In genomic region chr8:92066435-92066834, GRCm38 (mm10) we compare ENCODE assay signal across 16 mouse cellular contexts.
DNase-seq lines count a peak whose midpoint lies in the region; ATAC-seq and TF ChIP-seq lines count a peak whose summit lies in the region.
"Had no signal": no experiment of that assay in that cellular context is flagged by ENCODE, and none has a peak within 500 bp of the region (broad histone marks: within the 10 kb centered on the region; RNA-seq: fewer than 3 reads in every experiment).

No protein-coding gene starts in this region.

- peak; percentile 54 to 71 for DNase-seq in cerebellum, postnatal 10 days
- DNase-seq in cerebellum, adult 2 months, result no peak
- no peak for DNase-seq in midbrain, embryonic 10.5 days (ENCODE audit: low spot score)
- no peak for DNase-seq in midbrain, embryonic 11.5 days (ENCODE audit: low spot score, missing footprints)
- peak; percentile 50 for DNase-seq in hindbrain, postnatal 0 days (ENCODE audit: low spot score)
- DNase-seq in retina, postnatal 1 day, result peak; percentile 63
- DNase-seq in adrenal gland, postnatal 14 days, result no peak
- DNase-seq in thymus, postnatal 25 days, result no peak
- DNase-seq: cerebellum, postnatal 25 days; heart, adult 18-20 months; kidney, postnatal 14 days had no signal

- ATAC-seq in midbrain, embryonic 11.5 days (ENCODE audit: low FRiP score), result no peak
- ATAC-seq in hindbrain, postnatal 0 days, result peak; percentile 53; the same call in 1 of the 2 replicates
- ATAC-seq: liver, embryonic 12.5 days had no signal

- H3K27ac ChIP-seq in cerebellum, adult 2 months (ENCODE audit: insufficient read depth, low read length), result no peak overlapping the region
- H3K27ac ChIP-seq in midbrain, embryonic 10.5 days (replicated peaks), result peak overlapping the region; percentile 77
- H3K27ac ChIP-seq in midbrain, embryonic 11.5 days (ENCODE audit: low read depth, low read length), result no peak overlapping the region; the same call in 1 of the 2 replicates
- no peak overlapping the region for H3K27ac ChIP-seq in hindbrain, postnatal 0 days
- H3K27ac ChIP-seq: intestine, embryonic 15.5 days; liver, embryonic 12.5 days; macrophage had no signal

- no peak for TF ChIP-seq CTCF in cerebellum, adult 2 months (IDR thresholded peaks at IDR 0.05; ENCODE audit: borderline replicate concordance, insufficient read depth, low read depth, low read length)
- TF ChIP-seq CTCF in hindbrain, postnatal 0 days (IDR thresholded peaks at IDR 0.05; ENCODE audit: low read depth), result no peak

- no peak overlapping the region for H3K4me2 ChIP-seq in midbrain, embryonic 11.5 days
- H3K4me2 ChIP-seq in hindbrain, postnatal 0 days (ENCODE audit: low read depth, low read length), result no peak overlapping the region
- H3K4me2 ChIP-seq: intestine, embryonic 15.5 days; liver, embryonic 12.5 days had no signal

- no peaks in the 10 kb centered on the region for H3K36me3 ChIP-seq in midbrain, embryonic 10.5 days
- no peaks in the 10 kb centered on the region for H3K36me3 ChIP-seq in midbrain, embryonic 11.5 days (ENCODE audit: control insufficient read depth, insufficient read depth, low read length)
- no peaks in the 10 kb centered on the region for H3K36me3 ChIP-seq in hindbrain, postnatal 0 days (ENCODE audit: insufficient read depth, low read length)
- H3K36me3 ChIP-seq: intestine, embryonic 15.5 days; liver, embryonic 12.5 days had no signal

- H3K27me3 ChIP-seq in cerebellum, adult 2 months (ENCODE audit: control insufficient read depth, insufficient read depth, low read length), result peaks cover 2% of the 10 kb centered on the region; the same call in 1 of the 2 replicates
- H3K27me3 ChIP-seq in midbrain, embryonic 10.5 days (ENCODE audit: low read depth, poor library complexity, severe bottlenecking), result peaks cover 98% of the 10 kb centered on the region
- H3K27me3 ChIP-seq in midbrain, embryonic 11.5 days (ENCODE audit: control insufficient read depth, insufficient read depth, low read length), result peaks cover 16% of the 10 kb centered on the region
- peaks cover 11% of the 10 kb centered on the region; the same call in 1 of the 2 replicates for H3K27me3 ChIP-seq in hindbrain, postnatal 0 days (ENCODE audit: insufficient read depth, low read length)
- H3K27me3 ChIP-seq: CH12.LX; intestine, embryonic 15.5 days had no signal

- H3K9me3 ChIP-seq in midbrain, embryonic 10.5 days (replicated peaks), result no peaks in the 10 kb centered on the region
- H3K9me3 ChIP-seq in midbrain, embryonic 11.5 days (ENCODE audit: control insufficient read depth, low read length), result no peaks in the 10 kb centered on the region
- no peaks in the 10 kb centered on the region for H3K9me3 ChIP-seq in hindbrain, postnatal 0 days (ENCODE audit: low read length)
- H3K9me3 ChIP-seq: intestine, embryonic 15.5 days; liver, embryonic 12.5 days had no signal

- H3K4me3 ChIP-seq in cerebellum, adult 2 months (replicated peaks; ENCODE audit: insufficient read depth, low read depth, low read length), result no peak overlapping the region
- H3K4me3 ChIP-seq in midbrain, embryonic 10.5 days, result no peak overlapping the region
- H3K4me3 ChIP-seq in midbrain, embryonic 11.5 days (ENCODE audit: low read depth, low read length), result no peak overlapping the region
- no peak overlapping the region for H3K4me3 ChIP-seq in hindbrain, postnatal 0 days (ENCODE audit: low read length)
- H3K4me3 ChIP-seq: intestine, embryonic 15.5 days; liver, embryonic 12.5 days; myocyte had no signal

- 18% methylated on average over 8 of the region's 8 CpGs for WGBS in cerebellum, adult 2 months
- WGBS in midbrain, embryonic 10.5 days, result 29% methylated on average over 8 of the region's 8 CpGs
- WGBS in midbrain, embryonic 11.5 days, result 24% methylated on average over 8 of the region's 8 CpGs
- 34% methylated on average over 8 of the region's 8 CpGs for WGBS in hindbrain, postnatal 0 days

- H3K9ac ChIP-seq in midbrain, embryonic 11.5 days (ENCODE audit: low read length), result no peak overlapping the region
- no peak overlapping the region for H3K9ac ChIP-seq in hindbrain, postnatal 0 days (replicated peaks; ENCODE audit: low read length)
- H3K9ac ChIP-seq: intestine, embryonic 15.5 days; liver, embryonic 12.5 days had no signal

- TF ChIP-seq POLR2A in cerebellum, adult 2 months (IDR thresholded peaks at IDR 0.05; ENCODE audit: borderline replicate concordance, insufficient read depth, low read length), result no peak

- H3K4me1 ChIP-seq in cerebellum, adult 2 months (ENCODE audit: control insufficient read depth, insufficient read depth, low read length), result no peaks in the 10 kb centered on the region
- H3K4me1 ChIP-seq in midbrain, embryonic 10.5 days, result peaks cover 74% of the 10 kb centered on the region
- peaks cover 42% of the 10 kb centered on the region for H3K4me1 ChIP-seq in midbrain, embryonic 11.5 days (ENCODE audit: control insufficient read depth, insufficient read depth, low read length)
- H3K4me1 ChIP-seq in hindbrain, postnatal 0 days (ENCODE audit: insufficient read depth, low read length), result 0 out of 2 replicates have a peak, but pooled peaks cover 5% of the 10 kb centered on the region
- H3K4me1 ChIP-seq: liver, embryonic 12.5 days had no signal

Comparison
In these comparisons a context has a peak if more than half of its experiments do, and no peak if none do; other contexts are left out.
1. DNase-seq: peak in cerebellum, postnatal 10 days (2 of 2), hindbrain, postnatal 0 days (single experiment) and retina, postnatal 1 day (single experiment); none in cerebellum, adult 2 months (0 of 2), midbrain, embryonic 10.5 days (single experiment), midbrain, embryonic 11.5 days (single experiment), adrenal gland, postnatal 14 days (single experiment) and thymus, postnatal 25 days (single experiment).